Mouse (Mus musculus) lung, postnatal 10 days (tissue): Measurements from ENCODE around the gene Sik1.

Experiments used
- DNase-seq: peaks from one replicate; pipeline ENCODE4 v3.0.0; 2021

Sik1 gene

DNA sequence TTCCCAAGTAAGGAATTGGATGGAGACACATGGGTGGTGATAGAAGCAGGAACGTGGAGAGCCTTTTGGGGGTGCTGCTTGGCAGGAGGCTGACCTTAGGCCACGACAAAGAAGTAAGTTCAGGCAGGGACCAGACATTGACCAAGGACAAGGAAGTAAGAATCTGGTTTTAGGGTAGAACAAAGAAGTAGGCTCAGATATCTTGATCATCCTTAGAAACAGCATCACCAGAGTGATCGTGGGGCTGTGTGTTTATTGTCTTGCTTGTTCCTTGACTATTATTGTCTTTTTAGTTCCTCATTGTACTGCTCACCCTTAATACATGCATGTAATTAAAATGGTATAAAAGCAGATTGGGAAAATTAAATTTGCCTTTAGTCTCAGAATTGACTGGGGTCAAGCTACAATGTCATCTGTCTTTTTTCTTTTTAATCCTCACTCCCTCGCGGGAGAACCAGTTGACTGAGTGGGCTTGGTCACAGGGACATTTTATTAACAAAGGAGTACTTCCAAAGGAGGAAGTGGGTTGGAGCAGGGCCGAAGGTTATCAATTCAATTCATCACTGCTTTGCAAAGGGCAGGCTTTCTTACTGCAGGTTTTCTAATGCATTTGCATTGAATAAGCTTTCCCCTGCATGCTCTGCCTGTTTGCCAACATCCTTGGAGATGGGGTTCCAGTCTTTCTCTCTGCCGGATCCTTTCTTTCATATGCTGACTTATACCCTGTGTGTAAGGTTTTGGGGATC, 53.2 kb downstream of the Sik1 start:
- no peak for DNase-seq

DNA sequence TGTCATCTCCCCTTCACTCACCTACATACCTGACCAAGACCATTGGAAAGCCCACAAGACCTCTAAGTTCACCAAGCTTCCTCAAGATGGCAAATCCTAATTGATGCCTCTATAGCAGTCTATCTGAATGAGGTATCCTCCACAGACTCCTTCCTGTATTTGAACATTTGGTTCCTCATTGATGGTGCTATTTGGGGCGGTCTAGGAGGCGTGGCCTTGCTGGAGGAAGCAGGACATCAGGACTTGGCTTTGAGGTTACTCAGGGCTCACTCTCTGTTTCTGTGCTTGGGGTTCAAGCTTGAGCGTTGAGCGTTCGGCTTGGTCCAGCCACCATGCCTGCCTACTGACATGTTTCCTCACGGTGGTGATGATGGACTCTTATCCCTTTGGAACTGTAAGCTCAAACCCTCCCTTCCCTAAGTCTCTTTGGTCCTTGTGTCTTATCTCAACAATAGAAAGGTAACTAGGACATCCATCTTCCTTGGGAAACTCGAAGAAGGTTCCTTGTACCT, 54.7 kb downstream of the Sik1 start:
- DNase-seq, result no peak

GRCm38 (mm10) chr17:31795893-31796292, 59.7 kb downstream of the Sik1 start:
- no peak for DNase-seq
